7 mouse cellular contexts compared by ENCODE assay signal in the genomic region with DNA sequence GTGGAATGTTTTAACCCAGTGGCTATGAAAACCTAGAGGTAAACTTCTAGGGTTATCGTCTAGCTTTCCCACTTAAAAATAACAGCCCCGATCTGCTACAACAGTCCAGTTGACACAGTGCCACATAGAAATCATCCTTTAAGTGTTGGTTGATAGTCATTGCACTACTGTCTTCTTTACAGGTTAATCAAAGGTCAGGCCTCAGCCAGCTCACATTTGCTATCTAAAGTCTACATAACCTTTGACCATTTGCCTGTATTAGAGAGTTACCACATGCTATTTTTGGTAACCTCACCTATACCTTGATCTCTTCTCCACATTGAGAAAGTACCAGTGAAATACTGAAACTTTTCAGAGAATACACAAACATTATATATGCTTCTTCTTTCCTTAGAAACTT. TPM values are rescaled to one million over a fixed set of nuclear protein-coding genes. Genes with fewer than 3 reads are reported as not detected.
DNase-seq lines count a peak whose midpoint lies in the region; ATAC-seq lines count a peak whose summit lies in the region.

No protein-coding gene starts in this region.

- no peaks in the 10 kb centered on the region for H3K27me3 ChIP-seq in lung, embryonic 15.5 days
- H3K27me3 ChIP-seq in hindbrain, embryonic 10.5 days (ENCODE audit: insufficient read depth, poor library complexity, severe bottlenecking), result no peaks in the 10 kb centered on the region
- no peaks in the 10 kb centered on the region for H3K27me3 ChIP-seq in liver, embryonic 11.5 days (replicated peaks; ENCODE audit: control insufficient read depth, insufficient read depth, low read length)
- H3K27me3 ChIP-seq in stomach, embryonic 15.5 days (replicated peaks), result no peaks in the 10 kb centered on the region

- H3K36me3 ChIP-seq in lung, embryonic 15.5 days, result no peaks in the 10 kb centered on the region
- H3K36me3 ChIP-seq in hindbrain, embryonic 10.5 days, result no peaks in the 10 kb centered on the region
- no peaks in the 10 kb centered on the region for H3K36me3 ChIP-seq in liver, embryonic 11.5 days (ENCODE audit: control insufficient read depth, insufficient read depth, low read length)
- no peaks in the 10 kb centered on the region for H3K36me3 ChIP-seq in stomach, embryonic 15.5 days

- no peaks in the 10 kb centered on the region for H3K9me3 ChIP-seq in lung, embryonic 15.5 days
- no peaks in the 10 kb centered on the region for H3K9me3 ChIP-seq in hindbrain, embryonic 10.5 days
- no peaks in the 10 kb centered on the region for H3K9me3 ChIP-seq in liver, embryonic 11.5 days (ENCODE audit: control insufficient read depth, low read length)
- no peaks in the 10 kb centered on the region for H3K9me3 ChIP-seq in stomach, embryonic 15.5 days

- peak overlapping the region; percentile 39; the same call in 1 of the 2 replicates for H3K27ac ChIP-seq in lung, embryonic 15.5 days
- peak overlapping the region; percentile 94 for H3K27ac ChIP-seq in hindbrain, embryonic 10.5 days
- no peak overlapping the region for H3K27ac ChIP-seq in liver, embryonic 11.5 days (ENCODE audit: low read depth, low read length)
- peak overlapping the region; percentile 80; the same call in 1 of the 2 replicates for H3K27ac ChIP-seq in stomach, embryonic 15.5 days

- H3K9ac ChIP-seq in lung, embryonic 15.5 days, result no peak overlapping the region
- H3K9ac ChIP-seq in liver, embryonic 11.5 days (ENCODE audit: low read depth, low read length), result no peak overlapping the region
- no peak overlapping the region for H3K9ac ChIP-seq in stomach, embryonic 15.5 days

- peak overlapping the region; percentile 95; the same call in 1 of the 2 replicates for H3K4me3 ChIP-seq in lung, embryonic 15.5 days
- peak overlapping the region; percentile 98 for H3K4me3 ChIP-seq in hindbrain, embryonic 10.5 days
- peak overlapping the region; percentile 27; the same call in 1 of the 2 replicates for H3K4me3 ChIP-seq in liver, embryonic 11.5 days (ENCODE audit: low read depth, low read length)
- H3K4me3 ChIP-seq in stomach, embryonic 15.5 days (replicated peaks), result no peak overlapping the region; the same call in 1 of the 2 replicates

- H3K4me2 ChIP-seq in lung, embryonic 15.5 days, result peak overlapping the region; percentile 68
- H3K4me2 ChIP-seq in liver, embryonic 11.5 days, result peak overlapping the region; percentile 96
- peak overlapping the region; percentile 51 for H3K4me2 ChIP-seq in stomach, embryonic 15.5 days

- no peak for ATAC-seq in lung, embryonic 15.5 days (ENCODE audit: borderline replicate concordance, extremely low read depth, low FRiP score, low TSS enrichment)
- ATAC-seq in liver, embryonic 11.5 days (replicated peaks; ENCODE audit: low FRiP score), result no peak
- ATAC-seq in stomach, embryonic 15.5 days (ENCODE audit: insufficient read depth, low FRiP score, low read depth), result no peak

- WGBS in lung, embryonic 15.5 days, result 47% methylated on average over 2 of the region's 2 CpGs
- 84% methylated on average over 2 of the region's 2 CpGs for WGBS in hindbrain, embryonic 10.5 days
- 61% methylated on average over 2 of the region's 2 CpGs for WGBS in liver, embryonic 11.5 days
- 57% methylated on average over 2 of the region's 2 CpGs for WGBS in stomach, embryonic 15.5 days

- DNase-seq in lung, adult 18-20 months, result no peak
- DNase-seq in hindbrain, embryonic 10.5 days (ENCODE audit: low spot score), result no peak
- no peak for DNase-seq in liver, embryonic 11.5 days (ENCODE audit: low spot score)
- no peak for DNase-seq in retina, embryonic 14.5 days (ENCODE audit: low spot score)
- no peak for DNase-seq in ovary, postnatal 36 days (ENCODE audit: low spot score)

- H3K4me1 ChIP-seq in lung, embryonic 15.5 days, result peaks cover 25% of the 10 kb centered on the region
- H3K4me1 ChIP-seq in hindbrain, embryonic 10.5 days (replicated peaks), result peaks cover 32% of the 10 kb centered on the region
- peaks cover 3% of the 10 kb centered on the region; the same call in 1 of the 2 replicates for H3K4me1 ChIP-seq in liver, embryonic 11.5 days (replicated peaks; ENCODE audit: control insufficient read depth, insufficient read depth, low read length)
- peaks cover 12% of the 10 kb centered on the region; the same call in 1 of the 2 replicates for H3K4me1 ChIP-seq in stomach, embryonic 15.5 days

RNA-seq across cellular contexts. Expression of a gene that starts 0.7 kb away (rescaled TPM):
- polyA plus RNA-seq in lung, embryonic 15.5 days (2015; fragmentation: Nextera tagmentation; extraction: Ambion mirVana), result 24.6 and 27.2 TPM in 2 replicates
- 16.8 and 20.1 TPM in 2 replicates for polyA plus RNA-seq in hindbrain, embryonic 10.5 days (2016; fragmentation: Nextera tagmentation; extraction: Ambion mirVana)
- polyA plus RNA-seq in liver, embryonic 11.5 days (2014; fragmentation: Nextera tagmentation; extraction: Ambion mirVana), result 17.2 and 19.9 TPM in 2 replicates
- 17.7 and 19.9 TPM in 2 replicates for polyA plus RNA-seq in stomach, embryonic 15.5 days (2015; fragmentation: Nextera tagmentation; extraction: Ambion mirVana)
